Mouse (Mus musculus) ES-Bruce4 (cell line): ENCODE data around the gene Zfp148.

Experiments
- CTCF ChIP-seq: IDR thresholded peaks from one replicate; pipeline ENCODE4 v1.8.1; 2011; ENCODE audit warnings: low read depth, low read length
- EP300 ChIP-seq: IDR thresholded peaks from 2 replicates; pipeline ENCODE4 v1.6.1; 2011; ENCODE audit warnings: low read depth, low read length; ENCODE audit not compliant: insufficient read depth
- POLR2A ChIP-seq: IDR thresholded peaks from one replicate; pipeline ENCODE4 v1.8.1; 2011; ENCODE audit warnings: low read length; ENCODE audit not compliant: insufficient read depth

DNA sequence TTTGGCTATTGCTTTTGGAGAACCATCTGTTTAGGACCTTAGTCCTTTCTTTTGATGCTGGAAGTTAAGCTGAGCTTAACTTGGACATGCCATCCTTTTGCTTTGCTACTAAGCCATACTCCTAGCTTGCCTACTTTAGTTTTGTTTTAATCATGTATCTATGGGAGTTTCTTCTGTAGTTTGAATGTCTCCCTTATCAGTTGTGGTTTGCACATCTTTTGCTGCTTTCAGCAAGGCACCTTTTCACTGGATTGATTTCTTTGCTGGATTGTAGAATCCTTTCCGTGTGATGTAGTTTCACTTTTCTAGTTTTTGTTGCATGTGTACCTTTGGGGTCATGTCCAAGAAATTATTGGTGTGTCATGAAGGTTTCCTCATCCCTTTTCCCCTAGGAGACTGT, 30.0 kb downstream of the Zfp148 start:
- TF ChIP-seq CTCF (no peak), POLR2A (no peak), EP300 (no peak)
